Mouse (Mus musculus): Measurements from ENCODE around the gene Kctd19.

The Kctd19 gene

GRCm38 (mm10) chr8:105419800-105420199, 6.5 kb upstream of the Kctd19 start:
- DNase-seq = no peak

- DNase-seq = peak; percentile 55
These were observed 5.7 kb upstream of the Kctd19 start for GRCm38 (mm10) chr8:105418992-105419391.

GRCm38 (mm10) chr8:105409947-105410346, 3.4 kb downstream of the Kctd19 start:
- DNase-seq = no peak

GRCm38 (mm10) chr8:105408331-105408730, 5.0 kb downstream of the Kctd19 start:
- no peak for DNase-seq

GRCm38 (mm10) chr8:105406416-105406815, 6.9 kb downstream of the Kctd19 start:
- DNase-seq = no peak

GRCm38 (mm10) chr8:105404496-105404895, 8.8 kb downstream of the Kctd19 start:
- DNase-seq = no peak

GRCm38 (mm10) chr8:105403467-105403866, 9.8 kb downstream of the Kctd19 start:
- DNase-seq = no peak

GRCm38 (mm10) chr8:105400016-105400415, 13.3 kb downstream of the Kctd19 start:
- no peak for DNase-seq

- DNase-seq = peak; percentile 44
These were observed 15.6 kb downstream of the Kctd19 start for GRCm38 (mm10) chr8:105397747-105398146.

- no peak for DNase-seq
These were observed 19.4 kb downstream of the Kctd19 start for GRCm38 (mm10) chr8:105393915-105394314.

- no peak for DNase-seq
These were observed 20.1 kb downstream of the Kctd19 start for GRCm38 (mm10) chr8:105393089-105393787.

- no peak for DNase-seq
These were observed 24.2 kb downstream of the Kctd19 start for GRCm38 (mm10) chr8:105389096-105389495.

- DNase-seq = no peak
These were observed 26.2 kb downstream of the Kctd19 start for GRCm38 (mm10) chr8:105387151-105387550.

GRCm38 (mm10) chr8:105384070-105384469, 29.2 kb downstream of the Kctd19 start:
- DNase-seq = no peak

- no peak for DNase-seq
These were observed 33.0 kb downstream of the Kctd19 start for GRCm38 (mm10) chr8:105380308-105380707.

GRCm38 (mm10) chr8:105378673-105379072, 34.6 kb downstream of the Kctd19 start:
- DNase-seq = no peak

- peak; percentile 64 for DNase-seq
These were observed 38.8 kb downstream of the Kctd19 start for GRCm38 (mm10) chr8:105374513-105374966.

GRCm38 (mm10) chr8:105373032-105373431, 40.3 kb downstream of the Kctd19 start, which contains the start of gene Plekhg4:
Gene Plekhg4 (plus strand): TSS chr8:105373274.
- no peak for DNase-seq

GRCm38 (mm10) chr8:105372473-105372872, 40.8 kb downstream of the Kctd19 start:
- no peak for DNase-seq

- peak; percentile 59 for DNase-seq
These were observed 46.2 kb downstream of the Kctd19 start for GRCm38 (mm10) chr8:105367107-105367506.

- DNase-seq = no peak
These were observed 51.3 kb downstream of the Kctd19 start for GRCm38 (mm10) chr8:105361751-105362702.

GRCm38 (mm10) chr8:105359646-105360045, 53.7 kb downstream of the Kctd19 start:
- DNase-seq = no peak

- DNase-seq = no peak
These were observed 54.1 kb downstream of the Kctd19 start for GRCm38 (mm10) chr8:105359208-105359607.

- DNase-seq = no peak
These were observed 56.6 kb downstream of the Kctd19 start for GRCm38 (mm10) chr8:105356681-105357080.

Measured in thymus, postnatal 4 days (tissue).